Mouse (Mus musculus) liver, embryonic 11.5 days (tissue): ENCODE measurements at regions not wholly inside any gene's neighbourhood (a gene's known extent, or its start where the extent isn't known, plus 50 kb on each side); places are given as distances from the start of the nearest gene placed in this dataset.

ENCODE experiments used
- ATAC-seq: fragments of 200-750 bp; cut with Nextera tagmentation; replicated peaks from 2 replicates; pipeline ENCODE4 v1.8.0; 2017; ENCODE audit warnings: moderate number of reproducible peaks, mild to moderate bottlenecking, moderate TSS enrichment, moderate library complexity; ENCODE audit not compliant: low FRiP score
- DNase-seq: peaks from one replicate; pipeline ENCODE4 v3.0.0-alpha.2; 2017; ENCODE audit warnings: low spot score
- H3K27ac ChIP-seq: fragments of 300-500 bp; sonication (generic); 2 replicates; pipeline ENCODE4 v1.5.1; 2014; ENCODE audit warnings: mild to moderate bottlenecking, low read depth, low read length, control low read depth
- H3K27me3 ChIP-seq: fragments of 300-500 bp; sonication (generic); replicated peaks from 2 replicates; pipeline ENCODE4 v1.6.1; 2014; ENCODE audit warnings: low read length, mixed read lengths; ENCODE audit not compliant: control insufficient read depth, insufficient read depth
- H3K36me3 ChIP-seq: fragments of 300-500 bp; sonication (generic); 2 replicates; pipeline ENCODE4 v1.6.1; 2014; ENCODE audit warnings: mild to moderate bottlenecking, low read length, moderate library complexity, mixed read lengths; ENCODE audit not compliant: control insufficient read depth, insufficient read depth
- H3K4me1 ChIP-seq: fragments of 300-500 bp; sonication (generic); replicated peaks from 2 replicates; pipeline ENCODE4 v1.6.1; 2014; ENCODE audit warnings: low read length, mixed read lengths; ENCODE audit not compliant: control insufficient read depth, insufficient read depth
- H3K4me2 ChIP-seq: fragments of 300-500 bp; sonication (generic); 2 replicates; pipeline ENCODE4 v1.6.1; 2014; ENCODE audit warnings: mild to moderate bottlenecking, control low read depth, moderate library complexity
- H3K4me3 ChIP-seq: fragments of 300-500 bp; sonication (generic); 2 replicates; pipeline ENCODE4 v1.5.1; 2014; ENCODE audit warnings: low read depth, low read length, control low read depth
- H3K9ac ChIP-seq: fragments of 300-500 bp; sonication (generic); 2 replicates; pipeline ENCODE4 v1.6.1; 2014; ENCODE audit warnings: low read depth, low read length, control low read depth
- H3K9me3 ChIP-seq: fragments of 300-500 bp; sonication (generic); 2 replicates; pipeline ENCODE4 v1.6.1; 2016; ENCODE audit warnings: low read length, inconsistent platforms, mixed read lengths; ENCODE audit not compliant: control insufficient read depth
- WGBS: fragments of 180-500 bp; shearing (Covaris S2); extraction: QIAGEN DNeasy Blood & Tissue Kit; methylation state at CpG from one replicate; pipeline ENCODE4 v1.1.7; 2014; 5-methylcytosine and 5-hydroxymethylcytosine counted together

GRCm38 (mm10) chr14:80369448-80370153, 385.7 kb downstream of the Olfm4 start:
- Histone ChIP-seq H3K27ac (no peak overlapping the region), H3K36me3 (no peaks in the 10 kb centered on the region), H3K9ac (no peak overlapping the region), H3K4me2 (no peak overlapping the region), H3K4me1 (no peaks in the 10 kb centered on the region), H3K27me3 (no peaks in the 10 kb centered on the region), H3K9me3 (no peaks in the 10 kb centered on the region), H3K4me3 (no peak overlapping the region)
- WGBS: 74% methylated on average over 10 of the region's 11 CpGs
- ATAC-seq (no peak), DNase-seq (no peak)

GRCm38 (mm10) chr14:80374290-80374689, 390.4 kb downstream of the Olfm4 start:
- H3K4me2 ChIP-seq: no peak overlapping the region
- no peaks in the 10 kb centered on the region for H3K4me1 ChIP-seq
- no peaks in the 10 kb centered on the region for H3K27me3 ChIP-seq
- H3K4me3 ChIP-seq: no peak overlapping the region
- no peak for ATAC-seq
- no peaks in the 10 kb centered on the region for H3K36me3 ChIP-seq
- H3K9ac ChIP-seq: no peak overlapping the region
- 61% methylated on average over 1 of the region's 1 CpGs for WGBS
- DNase-seq: no peak
- H3K27ac ChIP-seq: no peak overlapping the region
- H3K9me3 ChIP-seq: no peaks in the 10 kb centered on the region

- Histone ChIP-seq H3K27ac (no peak overlapping the region), H3K9me3 (no peaks in the 10 kb centered on the region), H3K4me1 (no peaks in the 10 kb centered on the region), H3K9ac (no peak overlapping the region), H3K27me3 (no peaks in the 10 kb centered on the region), H3K4me2 (no peak overlapping the region), H3K36me3 (no peaks in the 10 kb centered on the region), H3K4me3 (no peak overlapping the region)
- ATAC-seq (no peak), DNase-seq (no peak)
- 43% methylated on average over 1 of the region's 1 CpGs for WGBS
Observed at GRCm38 (mm10) chr14:80377064-80377463, 393.2 kb downstream of the Olfm4 start.

GRCm38 (mm10) chr14:80391418-80391817, 407.5 kb downstream of the Olfm4 start:
- DNase-seq (no peak), ATAC-seq (no peak)
- Histone ChIP-seq H3K27ac (no peak overlapping the region), H3K27me3 (no peaks in the 10 kb centered on the region), H3K4me2 (no peak overlapping the region), H3K9ac (no peak overlapping the region), H3K36me3 (no peaks in the 10 kb centered on the region), H3K4me3 (no peak overlapping the region), H3K9me3 (no peaks in the 10 kb centered on the region), H3K4me1 (no peaks in the 10 kb centered on the region)
- 81% methylated on average over 2 of the region's 2 CpGs for WGBS

- DNase-seq (no peak), ATAC-seq (no peak)
- Histone ChIP-seq H3K9ac (no peak overlapping the region), H3K4me1 (no peaks in the 10 kb centered on the region), H3K27me3 (no peaks in the 10 kb centered on the region), H3K4me2 (no peak overlapping the region), H3K27ac (no peak overlapping the region), H3K9me3 (no peaks in the 10 kb centered on the region), H3K4me3 (no peak overlapping the region), H3K36me3 (no peaks in the 10 kb centered on the region)
- 86% methylated on average over 2 of the region's 2 CpGs for WGBS
Observed at GRCm38 (mm10) chr14:80408317-80408716, 424.4 kb downstream of the Olfm4 start.

- no peaks in the 10 kb centered on the region for H3K9me3 ChIP-seq
- 72% methylated on average over 3 of the region's 3 CpGs for WGBS
- H3K36me3 ChIP-seq: no peaks in the 10 kb centered on the region
- ATAC-seq (no peak), DNase-seq (no peak)
- no peaks in the 10 kb centered on the region for H3K4me1 ChIP-seq
- H3K4me2 ChIP-seq: no peak overlapping the region
- H3K9ac ChIP-seq: no peak overlapping the region
- no peaks in the 10 kb centered on the region for H3K27me3 ChIP-seq
- H3K27ac ChIP-seq: no peak overlapping the region
- no peak overlapping the region for H3K4me3 ChIP-seq
Observed at GRCm38 (mm10) chr14:80418810-80419325, 435.0 kb downstream of the Olfm4 start.

- Histone ChIP-seq H3K4me2 (no peak overlapping the region), H3K36me3 (no peaks in the 10 kb centered on the region), H3K9ac (no peak overlapping the region), H3K4me3 (no peak overlapping the region), H3K27ac (no peak overlapping the region), H3K4me1 (no peaks in the 10 kb centered on the region), H3K9me3 (no peaks in the 10 kb centered on the region), H3K27me3 (no peaks in the 10 kb centered on the region)
- ATAC-seq (no peak), DNase-seq (no peak)
Observed at GRCm38 (mm10) chr14:80443820-80444219, 459.9 kb downstream of the Olfm4 start.

- 67% methylated on average over 1 of the region's 1 CpGs for WGBS
- Histone ChIP-seq H3K36me3 (no peaks in the 10 kb centered on the region), H3K4me1 (no peaks in the 10 kb centered on the region), H3K9ac (no peak overlapping the region), H3K4me2 (no peak overlapping the region), H3K9me3 (no peaks in the 10 kb centered on the region), H3K4me3 (no peak overlapping the region), H3K27ac (no peak overlapping the region), H3K27me3 (no peaks in the 10 kb centered on the region)
- no peak for DNase-seq
- no peak for ATAC-seq
Observed at GRCm38 (mm10) chr14:80471470-80471869, 487.6 kb downstream of the Olfm4 start.

- no peak overlapping the region for H3K4me3 ChIP-seq
- no peaks in the 10 kb centered on the region for H3K36me3 ChIP-seq
- H3K27me3 ChIP-seq: no peaks in the 10 kb centered on the region
- no peak for ATAC-seq
- no peak overlapping the region for H3K9ac ChIP-seq
- no peak for DNase-seq
- no peak overlapping the region for H3K4me2 ChIP-seq
- no peaks in the 10 kb centered on the region for H3K4me1 ChIP-seq
- no peak overlapping the region for H3K27ac ChIP-seq
- H3K9me3 ChIP-seq: no peaks in the 10 kb centered on the region
Observed at GRCm38 (mm10) chr14:80479918-80480317, 496.0 kb downstream of the Olfm4 start.
